Mouse (Mus musculus) intestine, postnatal 0 days (tissue): ENCODE measurements at regions not wholly inside any gene's neighbourhood (a gene's known extent, or its start where the extent isn't known, plus 50 kb on each side); places are given as distances from the start of the nearest gene placed in this dataset.

ENCODE experiments used
- ATAC-seq: fragments of 200-750 bp; cut with Nextera tagmentation; 2 replicates; pipeline ENCODE4 v1.8.0; 2017; ENCODE audit warnings: mild to moderate bottlenecking, moderate TSS enrichment, moderate library complexity
- H3K27ac ChIP-seq: fragments of 300-500 bp; sonication (generic); 2 replicates; pipeline ENCODE4 v1.5.1; 2014; ENCODE audit warnings: mild to moderate bottlenecking, low read depth, low read length, moderate library complexity
- H3K27me3 ChIP-seq: fragments of 300-500 bp; sonication (generic); replicated peaks from 2 replicates; pipeline ENCODE4 v1.6.1; 2014; ENCODE audit warnings: low read length, mixed read lengths; ENCODE audit not compliant: control insufficient read depth, insufficient read depth
- H3K36me3 ChIP-seq: fragments of 300-500 bp; sonication (generic); 2 replicates; pipeline ENCODE4 v1.6.1; 2014; ENCODE audit warnings: mild to moderate bottlenecking, moderate library complexity; ENCODE audit not compliant: control insufficient read depth, insufficient read depth
- H3K4me1 ChIP-seq: fragments of 300-500 bp; sonication (generic); replicated peaks from 2 replicates; pipeline ENCODE4 v1.6.1; 2014; ENCODE audit warnings: antibody characterized with exemption, low read length, mixed read lengths; ENCODE audit not compliant: control insufficient read depth, insufficient read depth
- H3K4me2 ChIP-seq: fragments of 300-500 bp; sonication (generic); replicated peaks from 2 replicates; pipeline ENCODE4 v1.6.1; 2014; ENCODE audit warnings: low read depth, mild to moderate bottlenecking, moderate library complexity
- H3K4me3 ChIP-seq: fragments of 300-500 bp; sonication (generic); 2 replicates; pipeline ENCODE4 v1.5.1; 2014; ENCODE audit warnings: low read depth, low read length
- H3K9ac ChIP-seq: fragments of 300-500 bp; sonication (generic); 2 replicates; pipeline ENCODE4 v1.6.1; 2014; ENCODE audit warnings: mild to moderate bottlenecking, low read depth, low read length
- H3K9me3 ChIP-seq: fragments of 300-500 bp; sonication (generic); 2 replicates; pipeline ENCODE4 v1.6.1; 2016; ENCODE audit warnings: mixed run types; ENCODE audit not compliant: control insufficient read depth
- CTCF ChIP-seq: sonication (generic); IDR thresholded peaks from 2 replicates; pipeline ENCODE4 v1.5.1; 2016; ENCODE audit warnings: low read depth, mild to moderate bottlenecking, control low read depth, antibody characterized with exemption, moderate library complexity
- WGBS: fragments of 180-500 bp; shearing (Covaris S2); extraction: QIAGEN DNeasy Blood & Tissue Kit; methylation state at CpG from one replicate; pipeline ENCODE4 v1.1.7; 2014; 5-methylcytosine and 5-hydroxymethylcytosine counted together

- no peak overlapping the region for H3K9ac ChIP-seq
- peaks cover 5% of the 10 kb centered on the region for H3K4me1 ChIP-seq
- no peak for TF ChIP-seq CTCF
- no peak overlapping the region for H3K4me3 ChIP-seq
- ATAC-seq = no peak
- no peaks in the 10 kb centered on the region for H3K36me3 ChIP-seq
- 90% methylated on average over 2 of the region's 2 CpGs for whole genome bisulfite sequencing
- H3K9me3 ChIP-seq = no peaks in the 10 kb centered on the region
- no peak overlapping the region for H3K27ac ChIP-seq
- H3K4me2 ChIP-seq = no peak overlapping the region
- no peaks in the 10 kb centered on the region for H3K27me3 ChIP-seq
Observed at GRCm38 (mm10) chr4:8920306-8920705, 681.5 kb upstream of the Car8 start.

DNA sequence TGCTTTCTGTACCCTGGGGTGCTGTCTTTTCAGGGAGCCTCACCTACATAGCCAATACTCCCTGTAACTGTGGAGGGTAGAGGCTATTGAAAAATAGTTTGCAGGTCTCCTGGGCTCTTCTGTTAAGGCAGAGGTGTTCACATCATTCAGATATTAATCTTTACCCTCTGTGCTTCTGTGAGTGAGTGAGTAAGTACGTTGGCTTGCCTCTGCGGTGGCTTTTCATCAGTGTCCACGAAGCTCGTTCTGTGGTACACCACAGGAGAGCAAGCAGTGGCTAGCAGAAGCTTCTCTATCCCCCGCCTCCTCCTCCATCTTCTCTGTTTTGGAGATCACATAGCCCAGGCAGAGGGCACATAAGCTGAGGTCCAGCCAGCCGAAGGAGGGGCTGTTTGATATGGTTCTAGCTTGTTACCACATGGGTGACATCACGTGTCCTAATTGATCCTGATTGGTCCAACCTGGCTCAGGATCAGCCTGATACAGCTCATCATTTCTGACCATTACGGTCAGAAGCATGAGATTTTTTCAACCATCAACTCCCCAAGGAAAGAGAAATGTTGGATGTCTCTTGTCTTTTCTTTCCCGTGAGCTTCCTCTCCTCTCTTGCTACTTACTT, 680.6 kb upstream of the Car8 start:
- no peak overlapping the region for H3K27ac ChIP-seq
- no peaks in the 10 kb centered on the region for H3K9me3 ChIP-seq
- WGBS = 83% methylated on average over 9 of the region's 9 CpGs
- no peak overlapping the region for H3K4me2 ChIP-seq
- H3K4me3 ChIP-seq = no peak overlapping the region
- no peaks in the 10 kb centered on the region for H3K27me3 ChIP-seq
- no peak overlapping the region for H3K9ac ChIP-seq
- H3K36me3 ChIP-seq = no peaks in the 10 kb centered on the region
- peaks cover 5% of the 10 kb centered on the region for H3K4me1 ChIP-seq
- no peak for ATAC-seq
- no peak for TF ChIP-seq CTCF
